Mouse (Mus musculus): ENCODE measurements around the gene Csrp3. TPM values are rescaled to one million over a fixed set of nuclear protein-coding genes. Genes with fewer than 3 reads are reported as not detected.

The Csrp3 gene
- total RNA-seq, 1 experiment from 2014 or later, result 0.57 TPM

- ATAC-seq (replicated peaks; ENCODE audit: insufficient number of reproducible peaks, low FRiP score, low TSS enrichment, poor library complexity, severe bottlenecking), result peak; percentile 74
Observed at GRCm38 (mm10) chr7:48788348-48788747, 59.5 kb downstream of the Csrp3 start.

- ATAC-seq (replicated peaks; ENCODE audit: insufficient number of reproducible peaks, low FRiP score, low TSS enrichment, poor library complexity, severe bottlenecking), result no peak
Observed at GRCm38 (mm10) chr7:48784773-48785523, 62.9 kb downstream of the Csrp3 start.

- no peak for ATAC-seq (replicated peaks; ENCODE audit: insufficient number of reproducible peaks, low FRiP score, low TSS enrichment, poor library complexity, severe bottlenecking)
Observed at GRCm38 (mm10) chr7:48782432-48782831, 65.4 kb downstream of the Csrp3 start.

Other genes with a start within 250 kb of the Csrp3 start
- not detected in 3 replicates for gene Mrgprb3, start 204.2 kb downstream of the Csrp3 start, total RNA-seq (2017)
- gene Zdhhc13, start 59.0 kb downstream of the Csrp3 start, total RNA-seq (2017), result 22.1 to 31.5 TPM (median 23.1 TPM) in 3 replicates
- gene E2f8, start 33.6 kb upstream of the Csrp3 start, total RNA-seq (2017), result 1.5 to 5.0 TPM (median 4.3 TPM) in 3 replicates
- 1.5 to 2.0 TPM (median 1.9 TPM) in 3 replicates for gene Nav2, start 60.7 kb upstream of the Csrp3 start, total RNA-seq (2017)

Data from monocyte, adult 5-6 weeks (primary cell).